Mouse (Mus musculus) kidney, postnatal 0 days (tissue): ENCODE measurements around the gene Shisa7. TPM values are rescaled to one million over a fixed set of nuclear protein-coding genes. Genes with fewer than 3 reads are reported as not detected.

Source experiments
- ATAC-seq: fragments of 200-750 bp; cut with Nextera tagmentation; replicated peaks from 2 replicates; pipeline ENCODE4 v1.8.0; 2017; ENCODE audit warnings: low read depth, moderate number of reproducible peaks, moderate TSS enrichment, moderate library complexity; ENCODE audit not compliant: low FRiP score
- DNase-seq: peaks from one replicate; pipeline ENCODE4 v3.0.0-alpha.2; 2016; ENCODE audit warnings: low spot score
- H3K27ac ChIP-seq: fragments of 300-500 bp; sonication (generic); 2 replicates; pipeline ENCODE4 v1.5.1; 2014; ENCODE audit warnings: mild to moderate bottlenecking
- H3K27me3 ChIP-seq: fragments of 300-500 bp; sonication (generic); 2 replicates; pipeline ENCODE4 v1.6.1; 2014; ENCODE audit warnings: low read length, mixed read lengths; ENCODE audit not compliant: insufficient read depth
- H3K36me3 ChIP-seq: fragments of 300-500 bp; sonication (generic); 2 replicates; pipeline ENCODE4 v1.6.1; 2014; ENCODE audit warnings: low read length, mixed read lengths; ENCODE audit not compliant: insufficient read depth
- H3K4me1 ChIP-seq: fragments of 300-500 bp; sonication (generic); replicated peaks from 2 replicates; pipeline ENCODE4 v1.6.1; 2014; ENCODE audit warnings: antibody characterized with exemption, low read length, mixed read lengths; ENCODE audit not compliant: insufficient read depth
- H3K4me2 ChIP-seq: fragments of 300-500 bp; sonication (generic); 2 replicates; pipeline ENCODE4 v1.6.1; 2014; ENCODE audit warnings: mild to moderate bottlenecking, low read length, moderate library complexity, mixed read lengths
- H3K4me3 ChIP-seq: fragments of 300-500 bp; sonication (generic); replicated peaks from 2 replicates; pipeline ENCODE4 v1.5.1; 2014; ENCODE audit warnings: low read depth, low read length
- H3K9ac ChIP-seq: fragments of 300-500 bp; sonication (generic); 2 replicates; pipeline ENCODE4 v1.6.1; 2014; ENCODE audit warnings: low read depth, low read length
- H3K9me3 ChIP-seq: fragments of 300-500 bp; sonication (generic); replicated peaks from 2 replicates; pipeline ENCODE4 v1.6.1; 2016; ENCODE audit warnings: low read length, inconsistent platforms, mixed read lengths
- CTCF ChIP-seq: IDR thresholded peaks from 2 replicates; pipeline ENCODE4 v1.5.1; 2016; ENCODE audit warnings: antibody characterized with exemption, low read depth, mild to moderate bottlenecking, moderate library complexity
- WGBS: fragments of 180-500 bp; shearing (Covaris S2); extraction: QIAGEN DNeasy Blood & Tissue Kit; methylation state at CpG from one replicate; pipeline ENCODE4 v1.1.7; 2014; 5-methylcytosine and 5-hydroxymethylcytosine counted together
- polyA plus RNA-seq: library from polyadenylated mRNA; unstranded; fragments of >200 nt; fragmentation: Nextera tagmentation; extraction: Ambion mirVana; gene quantifications from 2 replicates; pipeline ENCODE4 v1.2.1, GENCODE M21; 2015

Gene Shisa7
- polyA plus RNA-seq, 1 experiment from 2014 or later = 0.67 TPM

GRCm38 (mm10) chr7:4782130-4782529 is 62.4 kb downstream of the Shisa7 start:
- no peaks in the 10 kb centered on the region for H3K36me3 ChIP-seq
- TF ChIP-seq CTCF = no peak
- DNase-seq (no peak), ATAC-seq (no peak)
- no peaks in the 10 kb centered on the region; the same call in 1 of the 2 replicates for H3K4me1 ChIP-seq
- no peak overlapping the region for H3K27ac ChIP-seq
- H3K4me2 ChIP-seq = no peak overlapping the region
- WGBS = 54% methylated on average over 3 of the region's 3 CpGs
- H3K9ac ChIP-seq = no peak overlapping the region
- H3K4me3 ChIP-seq = no peak overlapping the region
- peaks cover 9% of the 10 kb centered on the region; the same call in 1 of the 2 replicates for H3K27me3 ChIP-seq
- no peaks in the 10 kb centered on the region for H3K9me3 ChIP-seq

GRCm38 (mm10) chr7:4779921-4780320 is 64.6 kb downstream of the Shisa7 start:
- H3K27ac ChIP-seq = no peak overlapping the region
- H3K9me3 ChIP-seq = no peaks in the 10 kb centered on the region
- no peak for TF ChIP-seq CTCF
- peaks cover 20% of the 10 kb centered on the region for H3K27me3 ChIP-seq
- H3K36me3 ChIP-seq = no peaks in the 10 kb centered on the region
- ATAC-seq = no peak
- no peak for DNase-seq
- no peaks in the 10 kb centered on the region; the same call in 1 of the 2 replicates for H3K4me1 ChIP-seq
- no peak overlapping the region for H3K4me3 ChIP-seq
- no peak overlapping the region for H3K9ac ChIP-seq
- no peak overlapping the region for H3K4me2 ChIP-seq
- WGBS = 30% methylated on average over 5 of the region's 5 CpGs

GRCm38 (mm10) chr7:4777851-4778637 is 66.5 kb downstream of the Shisa7 start:
- peak overlapping the region; percentile 65; the same call in 1 of the 2 replicates for H3K4me2 ChIP-seq
- TF ChIP-seq CTCF = no peak
- H3K4me1 ChIP-seq = no peaks in the 10 kb centered on the region; the same call in 1 of the 2 replicates
- peaks cover 20% of the 10 kb centered on the region for H3K27me3 ChIP-seq
- ATAC-seq (0 out of 2 replicates have a peak, but pooled peaks have one; percentile 9), DNase-seq (no peak)
- H3K4me3 ChIP-seq = no peak overlapping the region
- H3K9ac ChIP-seq = no peak overlapping the region
- 6% methylated on average over 19 of the region's 20 CpGs for WGBS
- H3K36me3 ChIP-seq = no peaks in the 10 kb centered on the region
- no peaks in the 10 kb centered on the region for H3K9me3 ChIP-seq
- H3K27ac ChIP-seq = no peak overlapping the region

GRCm38 (mm10) chr7:4776861-4777830 is 67.3 kb downstream of the Shisa7 start:
- no peaks in the 10 kb centered on the region; the same call in 1 of the 2 replicates for H3K4me1 ChIP-seq
- peak overlapping the region; percentile 65 for H3K4me2 ChIP-seq
- no peak overlapping the region for H3K27ac ChIP-seq
- peak overlapping the region; percentile 35 for H3K4me3 ChIP-seq
- H3K9me3 ChIP-seq = no peaks in the 10 kb centered on the region
- H3K27me3 ChIP-seq = peaks cover 20% of the 10 kb centered on the region
- TF ChIP-seq CTCF = no peak
- DNase-seq (peak; percentile 75), ATAC-seq (peak; percentile 70)
- no peaks in the 10 kb centered on the region for H3K36me3 ChIP-seq
- peak overlapping the region; percentile 46; the same call in 1 of the 2 replicates for H3K9ac ChIP-seq
- WGBS = 1% methylated on average over 42 of the region's 56 CpGs

GRCm38 (mm10) chr7:4776131-4776530 is 68.4 kb downstream of the Shisa7 start:
- H3K4me3 ChIP-seq = no peak overlapping the region
- WGBS = 47% methylated on average over 10 of the region's 10 CpGs
- no peak overlapping the region for H3K4me2 ChIP-seq
- DNase-seq (no peak), ATAC-seq (no peak)
- no peak for TF ChIP-seq CTCF
- no peak overlapping the region for H3K27ac ChIP-seq
- no peaks in the 10 kb centered on the region; the same call in 1 of the 2 replicates for H3K4me1 ChIP-seq
- H3K36me3 ChIP-seq = no peaks in the 10 kb centered on the region
- no peaks in the 10 kb centered on the region for H3K9me3 ChIP-seq
- H3K9ac ChIP-seq = no peak overlapping the region
- H3K27me3 ChIP-seq = peaks cover 20% of the 10 kb centered on the region

Other genes with a start within 250 kb of the Shisa7 start
- gene Ptprh, start 240.7 kb downstream of the Shisa7 start, polyA plus RNA-seq = 0.13 and 0.31 TPM in 2 replicates
- gene Tmem86b, start 213.3 kb downstream of the Shisa7 start, polyA plus RNA-seq = 0.56 and 0.80 TPM in 2 replicates
- gene Ppp6r1, start 185.7 kb downstream of the Shisa7 start, polyA plus RNA-seq = 4.8 and 5.1 TPM in 2 replicates
- gene Hspbp1, start 159.6 kb downstream of the Shisa7 start, polyA plus RNA-seq = 99.7 and 99.9 TPM in 2 replicates
- 0.71 and 0.78 TPM in 2 replicates for gene Brsk1, start 154.1 kb downstream of the Shisa7 start, polyA plus RNA-seq
- gene Tmem150b, start 119.4 kb downstream of the Shisa7 start, polyA plus RNA-seq = 0.06 and 0.12 TPM in 2 replicates
- gene Kmt5c, start 104.6 kb downstream of the Shisa7 start, polyA plus RNA-seq = 61.2 and 64.8 TPM in 2 replicates
- gene Cox6b2, start 91.6 kb downstream of the Shisa7 start, polyA plus RNA-seq = 70.7 and 84.0 TPM in 2 replicates
- gene Fam71e2, start 73.4 kb downstream of the Shisa7 start, polyA plus RNA-seq = not detected in 2 replicates
- 0.14 and 0.20 TPM in 2 replicates for gene Il11, start 61.8 kb downstream of the Shisa7 start, polyA plus RNA-seq
- gene Tmem190, start 61.8 kb downstream of the Shisa7 start, polyA plus RNA-seq = 0.70 TPM in 1 of 2 replicates, not detected in the other
- 35.9 and 40.4 TPM in 2 replicates for gene Tmem238, start 55.0 kb downstream of the Shisa7 start, polyA plus RNA-seq
- gene Rpl28, start 51.8 kb downstream of the Shisa7 start, polyA plus RNA-seq = 453 and 480 TPM in 2 replicates
- gene Ube2s, start 32.1 kb downstream of the Shisa7 start, polyA plus RNA-seq = 198 and 203 TPM in 2 replicates
- gene Isoc2b, start 25.6 kb upstream of the Shisa7 start, polyA plus RNA-seq = 11.0 and 12.4 TPM in 2 replicates
- 0.72 and 0.77 TPM in 2 replicates for gene Isoc2a, start 32.5 kb upstream of the Shisa7 start, polyA plus RNA-seq
- not detected in 2 replicates for gene Gm36210, start 61.8 kb upstream of the Shisa7 start, polyA plus RNA-seq
- 3.5 and 3.9 TPM in 2 replicates for gene Zfp628, start 70.5 kb upstream of the Shisa7 start, polyA plus RNA-seq
- 2.1 and 2.6 TPM in 2 replicates for gene Nat14, start 77.3 kb upstream of the Shisa7 start, polyA plus RNA-seq
- 0.91 and 1.1 TPM in 2 replicates for gene Ssc5d, start 81.1 kb upstream of the Shisa7 start, polyA plus RNA-seq
- gene Sbk2, start 119.7 kb upstream of the Shisa7 start, polyA plus RNA-seq = 0.12 and 0.13 TPM in 2 replicates
- gene Sbk3, start 126.5 kb upstream of the Shisa7 start, polyA plus RNA-seq = 0.05 TPM in 1 of 2 replicates, not detected in the other
- gene Zfp579, start 151.5 kb upstream of the Shisa7 start, polyA plus RNA-seq = 21.2 and 21.3 TPM in 2 replicates
- gene Zfp524, start 169.7 kb upstream of the Shisa7 start, polyA plus RNA-seq = 12.8 and 14.1 TPM in 2 replicates
- gene Fiz1, start 170.0 kb upstream of the Shisa7 start, polyA plus RNA-seq = 30.4 and 31.8 TPM in 2 replicates
- gene Gm44973, start 170.8 kb upstream of the Shisa7 start, polyA plus RNA-seq = 4.7 and 5.7 TPM in 2 replicates
- gene Zfp865, start 175.7 kb upstream of the Shisa7 start, polyA plus RNA-seq = 4.7 and 5.6 TPM in 2 replicates
- 22.7 and 23.5 TPM in 2 replicates for gene Ccdc106, start 175.9 kb upstream of the Shisa7 start, polyA plus RNA-seq
- not detected in 2 replicates for gene 4632433K11Rik, start 189.4 kb upstream of the Shisa7 start, polyA plus RNA-seq
- gene Zfp784, start 193.8 kb upstream of the Shisa7 start, polyA plus RNA-seq = 5.7 and 6.6 TPM in 2 replicates
- 48.7 and 54.0 TPM in 2 replicates for gene Zfp580, start 206.8 kb upstream of the Shisa7 start, polyA plus RNA-seq
- 95.0 and 103 TPM in 2 replicates for gene U2af2, start 217.4 kb upstream of the Shisa7 start, polyA plus RNA-seq
- 58.4 and 61.7 TPM in 2 replicates for gene Epn1, start 235.5 kb upstream of the Shisa7 start, polyA plus RNA-seq